Mouse (Mus musculus): ENCODE results near the gene Hnrnph2.

DNA sequence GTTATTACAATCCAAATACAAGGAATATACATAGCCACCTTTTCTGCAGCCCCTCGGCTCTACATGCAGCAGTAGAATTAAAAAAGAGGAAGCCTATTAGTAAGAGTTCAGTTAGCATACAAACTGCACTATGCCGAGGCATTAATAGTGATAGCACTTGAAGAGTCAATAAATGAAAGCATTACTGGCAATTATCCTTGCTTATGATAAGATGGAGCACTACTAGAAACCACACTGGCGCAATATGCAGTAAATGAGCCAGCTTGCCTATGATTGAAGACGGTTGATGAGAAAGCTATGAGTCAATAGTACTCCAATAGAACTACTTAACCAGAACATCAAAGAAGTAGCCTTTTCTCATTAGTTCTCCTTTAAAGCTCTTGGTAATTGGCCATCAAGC lies 23.1 kb upstream of the Hnrnph2 start:
- TF ChIP-seq CTCF (IDR thresholded peaks at IDR 0.05) (no peak), POLR2A (IDR thresholded peaks at IDR 0.05; ENCODE audit: insufficient read depth, low read depth, low read length) (no peak)

All from heart, adult 2 months (tissue).